Mouse (Mus musculus) ES-Bruce4 (cell line): ENCODE measurements around the gene Myo18b. TPM values are rescaled to one million over a fixed set of nuclear protein-coding genes. Genes with fewer than 3 reads are reported as not detected.

Experiments
- H3K27ac ChIP-seq: 2 replicates; pipeline ENCODE4 v1.5.1; 2012; ENCODE audit warnings: low read length, inconsistent platforms; ENCODE audit not compliant: insufficient read depth
- H3K27me3 ChIP-seq: 2 replicates; pipeline ENCODE4 v1.6.1; 2012; ENCODE audit warnings: mild to moderate bottlenecking, low read length, inconsistent platforms; ENCODE audit not compliant: control insufficient read depth, poor library complexity, insufficient read depth, severe bottlenecking
- H3K36me3 ChIP-seq: 2 replicates; pipeline ENCODE4 v1.6.1; 2012; ENCODE audit warnings: inconsistent platforms, mild to moderate bottlenecking, low read length, moderate library complexity; ENCODE audit not compliant: control insufficient read depth, poor library complexity, insufficient read depth, severe bottlenecking
- H3K4me1 ChIP-seq: one replicate; pipeline ENCODE4 v1.8.1; 2011; ENCODE audit warnings: low read length; ENCODE audit not compliant: control insufficient read depth, insufficient read depth
- H3K4me3 ChIP-seq: 2 replicates; pipeline ENCODE4 v1.5.1; 2011; ENCODE audit warnings: low read depth, mild to moderate bottlenecking, low read length
- H3K9ac ChIP-seq: 2 replicates; pipeline ENCODE4 v1.6.1; 2012; ENCODE audit warnings: low read depth, mild to moderate bottlenecking, inconsistent platforms; ENCODE audit not compliant: poor library complexity, severe bottlenecking
- H3K9me3 ChIP-seq: replicated peaks from 2 replicates; pipeline ENCODE4 v1.6.1; 2012; ENCODE audit warnings: mild to moderate bottlenecking, low read length, inconsistent platforms; ENCODE audit not compliant: control insufficient read depth, poor library complexity, insufficient read depth, severe bottlenecking
- CTCF ChIP-seq: IDR thresholded peaks from one replicate; pipeline ENCODE4 v1.8.1; 2011; ENCODE audit warnings: low read depth, low read length
- EP300 ChIP-seq: IDR thresholded peaks from 2 replicates; pipeline ENCODE4 v1.6.1; 2011; ENCODE audit warnings: low read depth, low read length; ENCODE audit not compliant: insufficient read depth
- POLR2A ChIP-seq: IDR thresholded peaks from one replicate; pipeline ENCODE4 v1.8.1; 2011; ENCODE audit warnings: low read length; ENCODE audit not compliant: insufficient read depth
- polyA plus RNA-seq: library from polyadenylated mRNA; stranded (reverse); fragments of >200 nt; gene quantifications from 2 replicates; pipeline ENCODE4 v1.2.4, GENCODE M21; 2011; ENCODE audit warnings: low read depth; ENCODE audit not compliant: missing spikeins, insufficient read depth, insufficient read length

Gene Myo18b
- polyA plus RNA-seq, result 0.69 and 0.78 TPM in 2 replicates

DNA sequence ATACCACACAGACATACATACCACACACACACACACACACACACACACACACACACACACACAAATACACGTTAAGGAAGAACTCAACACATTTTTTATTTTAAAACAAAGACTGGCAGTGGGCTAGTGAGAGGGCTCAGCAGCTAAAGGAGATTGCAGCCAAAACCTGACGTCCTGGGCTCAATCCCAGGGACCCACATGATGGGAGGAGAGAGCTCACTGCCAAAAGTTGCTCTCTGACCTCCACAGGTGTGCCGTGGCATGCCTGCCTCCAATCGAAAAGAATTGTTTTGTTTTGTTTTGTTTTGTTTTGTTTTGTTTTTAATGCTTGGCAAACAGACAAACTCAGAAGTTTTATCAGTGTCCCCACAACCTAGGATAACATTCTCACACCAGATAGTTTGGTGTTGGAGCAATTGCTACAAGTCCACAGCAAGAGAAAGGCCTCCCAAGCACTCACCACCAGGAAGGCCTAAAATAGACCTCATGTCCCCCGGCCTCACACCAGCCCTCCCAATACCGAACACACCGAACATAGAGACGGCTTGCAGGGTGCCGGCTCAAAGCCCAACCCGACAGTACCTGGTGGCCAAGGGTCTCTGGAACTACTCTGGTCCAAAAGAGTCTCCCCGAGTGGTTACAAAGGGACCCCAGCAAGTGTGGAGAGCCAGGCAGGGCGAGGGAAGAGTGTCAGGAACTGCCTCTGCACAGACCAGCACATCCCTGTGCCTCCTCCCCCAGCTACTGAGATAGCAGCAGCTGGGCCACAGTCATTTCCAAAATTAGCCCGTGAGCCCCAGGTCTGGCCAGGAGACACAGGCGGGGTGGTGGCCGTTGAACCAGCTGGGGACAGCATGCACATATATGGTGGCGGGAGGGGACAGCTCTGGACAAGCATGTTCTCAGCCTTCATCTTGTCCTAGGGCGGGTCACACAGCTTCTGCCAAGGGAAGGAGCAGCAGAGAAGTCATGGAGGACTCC is at the start of gene Myo18b:
Gene Myo18b, minus strand, starts transcription at position 689 of the 981 bp plus-strand sequence.
- H3K4me1 ChIP-seq, result no peaks in the 10 kb centered on the region
- H3K9ac ChIP-seq, result no peak within 1 kb of the TSS
- H3K27me3 ChIP-seq, result no peaks in the 10 kb centered on the region
- H3K27ac ChIP-seq, result no peak within 1 kb of the TSS
- H3K9me3 ChIP-seq, result no peaks in the 10 kb centered on the region
- no peak within 1 kb of the TSS for H3K4me3 ChIP-seq
- TF ChIP-seq CTCF (no peak), EP300 (no peak), POLR2A (no peak)
- H3K36me3 ChIP-seq, result no peaks in the 10 kb centered on the region

DNA sequence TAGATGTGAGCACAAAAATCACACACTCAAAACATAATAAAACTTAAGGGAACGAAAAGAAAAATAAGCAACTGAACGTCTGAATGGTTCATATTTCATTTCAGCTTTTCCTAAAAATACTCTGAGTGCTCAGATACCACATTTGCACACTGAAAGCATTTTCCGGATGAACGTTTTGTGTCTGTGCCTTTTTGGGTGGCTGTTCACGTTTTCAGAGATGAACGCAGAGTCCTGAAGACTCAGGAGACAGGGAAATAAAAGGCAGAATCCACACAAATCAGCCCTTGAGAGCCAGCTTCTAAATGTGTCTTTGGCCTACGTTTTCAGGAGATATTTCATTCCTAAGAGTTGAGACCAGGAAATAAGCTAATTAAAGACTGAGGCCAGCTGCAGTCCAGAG is 49.8 kb upstream of the Myo18b start:
- Histone ChIP-seq H3K9me3 (no peaks in the 10 kb centered on the region), H3K36me3 (no peaks in the 10 kb centered on the region), H3K9ac (no peak overlapping the region), H3K4me1 (no peaks in the 10 kb centered on the region), H3K27ac (no peak overlapping the region), H3K27me3 (no peaks in the 10 kb centered on the region), H3K4me3 (no peak overlapping the region)
- TF ChIP-seq POLR2A, result no peak
- no peak for TF ChIP-seq EP300
- no peak for TF ChIP-seq CTCF

DNA sequence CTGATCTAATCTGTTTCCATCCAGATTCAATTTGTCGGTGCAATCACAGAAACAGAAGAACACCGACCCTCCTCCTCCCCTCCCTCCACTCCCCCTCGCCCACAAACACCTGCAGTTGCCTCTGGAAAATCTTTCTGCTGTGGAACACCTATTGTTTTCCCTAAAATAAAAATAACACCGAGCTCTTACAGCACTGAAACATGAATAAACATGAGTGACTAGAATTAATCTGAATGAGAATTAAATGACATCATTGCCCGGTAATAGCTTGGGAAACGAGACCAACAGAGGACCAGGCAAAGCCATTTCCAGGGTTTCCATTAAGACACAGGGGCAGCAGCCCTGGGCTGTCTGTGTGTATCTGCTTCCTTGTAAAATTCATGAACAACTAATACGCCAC is 46.1 kb upstream of the Myo18b start:
- no peaks in the 10 kb centered on the region for H3K4me1 ChIP-seq
- H3K27me3 ChIP-seq, result no peaks in the 10 kb centered on the region
- no peaks in the 10 kb centered on the region for H3K36me3 ChIP-seq
- H3K4me3 ChIP-seq, result no peak overlapping the region
- no peak overlapping the region for H3K27ac ChIP-seq
- H3K9me3 ChIP-seq, result no peaks in the 10 kb centered on the region
- no peak overlapping the region for H3K9ac ChIP-seq
- TF ChIP-seq CTCF (no peak), POLR2A (no peak), EP300 (no peak)

DNA sequence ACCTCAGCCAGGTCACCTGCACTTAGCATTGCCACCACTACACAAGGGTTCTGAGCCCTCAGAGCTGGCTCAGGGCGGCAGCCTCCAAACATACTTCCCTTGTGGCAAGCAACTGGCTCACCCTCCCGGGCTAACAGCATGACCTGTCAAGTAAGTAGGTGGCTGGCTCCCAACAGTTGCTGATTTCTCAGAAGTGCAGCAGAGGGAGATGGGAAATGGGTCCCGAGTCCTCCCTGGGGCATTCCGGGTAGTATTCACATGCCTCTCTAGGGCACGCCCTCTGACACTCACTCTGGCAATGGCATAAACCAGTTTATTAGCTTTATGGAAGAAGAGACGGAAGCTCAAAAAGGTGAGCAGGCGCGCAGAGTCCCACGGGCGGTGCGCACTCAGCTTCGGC is 44.8 kb upstream of the Myo18b start:
- TF ChIP-seq EP300, result no peak
- TF ChIP-seq CTCF, result no peak
- no peak for TF ChIP-seq POLR2A
- H3K9ac ChIP-seq, result no peak overlapping the region
- H3K27ac ChIP-seq, result no peak overlapping the region
- no peaks in the 10 kb centered on the region for H3K27me3 ChIP-seq
- no peak overlapping the region for H3K4me3 ChIP-seq
- no peaks in the 10 kb centered on the region for H3K9me3 ChIP-seq
- H3K4me1 ChIP-seq, result no peaks in the 10 kb centered on the region
- no peaks in the 10 kb centered on the region for H3K36me3 ChIP-seq

DNA sequence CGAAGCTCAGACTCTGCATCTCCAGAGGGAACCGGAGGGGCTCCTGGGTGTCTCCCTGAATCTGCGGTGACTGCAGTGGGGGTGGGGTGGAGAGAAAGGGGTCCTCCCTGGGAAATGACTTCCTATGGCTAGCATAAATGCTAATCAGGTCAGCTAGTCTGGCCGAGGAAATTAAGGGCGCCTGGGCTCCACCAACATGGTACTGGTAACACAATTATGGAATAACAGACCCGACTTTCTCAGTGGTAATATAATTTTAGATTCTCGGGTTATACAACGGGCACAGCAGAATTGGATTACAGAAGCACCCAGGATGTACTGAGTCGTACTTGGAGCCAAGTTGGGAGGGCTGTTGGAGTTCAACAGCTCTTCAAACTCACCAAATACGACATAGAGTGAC is 40.5 kb upstream of the Myo18b start:
- no peaks in the 10 kb centered on the region for H3K9me3 ChIP-seq
- TF ChIP-seq CTCF, result no peak
- TF ChIP-seq EP300, result no peak
- TF ChIP-seq POLR2A, result no peak
- no peak overlapping the region for H3K27ac ChIP-seq
- no peaks in the 10 kb centered on the region for H3K36me3 ChIP-seq
- H3K9ac ChIP-seq, result no peak overlapping the region
- no peak overlapping the region for H3K4me3 ChIP-seq
- H3K27me3 ChIP-seq, result no peaks in the 10 kb centered on the region
- H3K4me1 ChIP-seq, result no peaks in the 10 kb centered on the region

DNA sequence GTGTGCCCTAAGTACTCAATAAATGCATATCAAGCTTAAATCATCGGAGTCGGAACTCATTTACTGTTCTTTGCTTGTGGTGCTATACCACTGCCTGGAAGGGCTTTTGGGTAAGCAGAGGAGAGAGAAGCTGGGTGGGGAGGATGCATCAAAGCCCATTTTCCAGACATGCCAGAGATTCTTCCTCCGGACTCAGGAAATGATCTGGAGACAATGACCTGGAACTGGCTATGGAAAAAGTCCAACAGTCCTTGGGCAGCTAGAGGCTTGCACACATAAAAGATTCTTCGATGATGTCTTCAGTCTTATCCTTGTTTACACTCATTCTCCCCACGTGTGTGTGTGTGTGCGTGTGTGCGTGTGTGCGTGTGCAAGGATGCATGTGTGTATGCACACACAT is 39.3 kb upstream of the Myo18b start:
- no peaks in the 10 kb centered on the region for H3K27me3 ChIP-seq
- H3K36me3 ChIP-seq, result no peaks in the 10 kb centered on the region
- H3K27ac ChIP-seq, result no peak overlapping the region
- H3K4me3 ChIP-seq, result no peak overlapping the region
- H3K4me1 ChIP-seq, result no peaks in the 10 kb centered on the region
- TF ChIP-seq EP300, result no peak
- no peak for TF ChIP-seq POLR2A
- TF ChIP-seq CTCF, result no peak
- no peaks in the 10 kb centered on the region for H3K9me3 ChIP-seq
- H3K9ac ChIP-seq, result no peak overlapping the region
